Mouse (Mus musculus): ENCODE measurements around the gene Bub1b. TPM values are rescaled to one million over a fixed set of nuclear protein-coding genes. Genes with fewer than 3 reads are reported as not detected.

Bub1b gene
- total RNA-seq, 1 experiment from 2014 or later: 101 TPM

- ATAC-seq (replicated peaks in 1 of 2; ENCODE audit: insufficient read depth in 1 of 2, low FRiP score in 2 of 2, low TSS enrichment in 1 of 2, low read depth in 1 of 2, poor library complexity in 2 of 2, severe bottlenecking in 2 of 2): no peak
These were observed 79.8 kb downstream of the Bub1b start for GRCm38 (mm10) chr2:118677817-118678216.

DNA sequence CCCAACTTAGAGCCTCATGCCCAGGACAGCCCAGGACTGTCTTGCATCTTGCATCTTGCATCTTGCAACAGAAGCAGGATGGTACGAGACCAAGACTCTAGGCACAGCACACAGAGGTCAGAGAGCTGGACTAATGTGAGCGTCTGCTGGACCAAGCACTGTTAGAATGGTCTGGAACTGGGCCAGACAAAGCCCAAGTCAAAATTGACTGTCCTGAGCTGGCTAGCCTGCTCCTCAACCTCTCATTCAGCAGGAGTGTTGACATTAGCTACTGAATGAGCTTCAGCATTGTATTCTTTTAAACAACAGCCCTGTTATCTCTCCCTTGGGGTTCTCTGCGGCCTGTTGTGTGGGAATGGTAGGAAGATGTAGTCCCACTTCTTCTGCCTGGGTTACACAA is 81.6 kb downstream of the Bub1b start:
- ATAC-seq (replicated peaks in 1 of 2; ENCODE audit: insufficient read depth in 1 of 2, low FRiP score in 2 of 2, low TSS enrichment in 1 of 2, low read depth in 1 of 2, poor library complexity in 2 of 2, severe bottlenecking in 2 of 2): no peak

GRCm38 (mm10) chr2:118680926-118681325 is 82.9 kb downstream of the Bub1b start:
- no peak for ATAC-seq (replicated peaks in 1 of 2; ENCODE audit: insufficient read depth in 1 of 2, low FRiP score in 2 of 2, low TSS enrichment in 1 of 2, low read depth in 1 of 2, poor library complexity in 2 of 2, severe bottlenecking in 2 of 2)

GRCm38 (mm10) chr2:118682544-118683260 is 84.7 kb downstream of the Bub1b start:
- 0 out of 4 replicates have a peak, but pooled peaks of 1 of the 2 experiments have one; percentile 22 for ATAC-seq (replicated peaks in 1 of 2; ENCODE audit: insufficient read depth in 1 of 2, low FRiP score in 2 of 2, low TSS enrichment in 1 of 2, low read depth in 1 of 2, poor library complexity in 2 of 2, severe bottlenecking in 2 of 2)

- no peak for ATAC-seq (replicated peaks in 1 of 2; ENCODE audit: insufficient read depth in 1 of 2, low FRiP score in 2 of 2, low TSS enrichment in 1 of 2, low read depth in 1 of 2, poor library complexity in 2 of 2, severe bottlenecking in 2 of 2)
These were observed 87.1 kb downstream of the Bub1b start for GRCm38 (mm10) chr2:118685088-118685487.

DNA sequence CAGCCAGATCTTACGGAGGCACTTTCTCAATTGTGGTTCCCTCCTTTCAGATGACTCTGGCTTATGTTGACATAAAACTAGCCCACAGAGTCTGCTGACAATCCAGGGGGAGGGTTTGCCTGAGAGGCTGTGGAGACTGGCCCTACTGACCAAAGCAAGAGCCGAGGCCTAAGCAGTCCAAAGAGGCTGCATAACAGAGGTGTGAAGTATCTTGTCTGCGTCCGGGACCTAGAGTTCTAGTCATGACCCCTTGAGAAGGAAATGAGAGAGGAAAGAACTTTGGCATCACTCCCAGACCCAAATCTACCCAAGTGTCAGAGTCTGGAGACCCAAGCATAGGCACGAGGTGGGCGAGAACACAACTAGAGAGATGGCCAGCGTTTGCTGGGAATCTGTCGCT is 88.7 kb downstream of the Bub1b start:
- no peak for ATAC-seq (replicated peaks in 1 of 2; ENCODE audit: insufficient read depth in 1 of 2, low FRiP score in 2 of 2, low TSS enrichment in 1 of 2, low read depth in 1 of 2, poor library complexity in 2 of 2, severe bottlenecking in 2 of 2)

DNA sequence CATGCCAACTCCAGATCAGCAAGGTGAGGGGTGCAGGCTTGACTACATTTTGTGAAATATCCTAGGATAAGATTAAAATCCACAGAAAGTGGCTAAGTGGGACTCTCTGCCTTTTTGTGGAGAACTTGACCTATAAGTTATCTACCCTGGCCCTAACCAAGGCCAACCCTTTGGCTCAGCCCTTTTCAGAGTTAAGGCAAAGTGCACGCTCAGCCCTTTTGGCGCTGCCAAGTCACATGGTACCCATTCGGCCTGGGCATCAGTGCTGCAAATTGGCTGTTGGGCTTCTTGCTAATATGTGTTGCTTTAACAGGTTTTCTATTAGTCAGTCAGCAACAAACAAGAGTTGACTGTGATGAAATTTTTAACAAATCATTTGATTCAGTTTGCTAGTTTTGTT is 89.8 kb downstream of the Bub1b start:
- no peak for ATAC-seq (replicated peaks in 1 of 2; ENCODE audit: insufficient read depth in 1 of 2, low FRiP score in 2 of 2, low TSS enrichment in 1 of 2, low read depth in 1 of 2, poor library complexity in 2 of 2, severe bottlenecking in 2 of 2)

DNA sequence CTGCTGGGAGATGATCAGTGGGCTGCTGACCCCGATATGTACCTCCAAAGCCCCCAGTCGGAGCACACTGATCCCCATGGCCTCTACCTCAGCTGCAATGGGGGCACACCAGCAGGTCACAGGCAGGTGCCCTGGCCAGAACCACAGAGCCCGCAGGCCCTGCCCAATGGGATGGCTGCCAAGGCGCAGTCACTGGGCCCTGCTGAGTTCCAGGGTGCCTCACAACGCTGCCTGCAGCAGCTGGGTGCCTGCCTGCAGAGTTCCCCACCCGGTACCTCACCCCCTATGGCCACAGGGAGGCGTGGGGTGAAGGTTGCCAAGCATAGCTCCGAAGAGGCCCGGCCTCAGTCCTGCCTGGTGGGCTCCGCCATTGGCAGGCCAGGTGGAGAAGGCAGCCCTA is 91.9 kb downstream of the Bub1b start:
- no peak for ATAC-seq (replicated peaks in 1 of 2; ENCODE audit: insufficient read depth in 1 of 2, low FRiP score in 2 of 2, low TSS enrichment in 1 of 2, low read depth in 1 of 2, poor library complexity in 2 of 2, severe bottlenecking in 2 of 2)

Other genes with a start within 250 kb of the Bub1b start
- gene Gpr176, start 224.8 kb upstream of the Bub1b start, total RNA-seq (2017): not detected in 2 replicates
- gene Eif2ak4, start 209.6 kb upstream of the Bub1b start, total RNA-seq (2017): 23.0 and 23.5 TPM in 2 replicates
- gene Srp14, start 118.5 kb upstream of the Bub1b start, total RNA-seq (2017): 206 and 209 TPM in 2 replicates
- 1.9 and 2.6 TPM in 2 replicates for gene Bmf, start 48.5 kb upstream of the Bub1b start, total RNA-seq (2017)
- gene Pak6, start 65.1 kb downstream of the Bub1b start, total RNA-seq (2017): 0.94 TPM in 1 of 2 replicates, not detected in the other
- 1.9 and 2.3 TPM in 2 replicates for gene Ankrd63, start 105.8 kb downstream of the Bub1b start, total RNA-seq (2017)
- gene Plcb2, start 130.2 kb downstream of the Bub1b start, total RNA-seq (2017): 67.8 and 118 TPM in 2 replicates
- gene Inafm2, start 147.5 kb downstream of the Bub1b start, total RNA-seq (2017): 17.7 and 23.0 TPM in 2 replicates
- 2.1 and 2.8 TPM in 2 replicates for gene Ccdc9b, start 164.4 kb downstream of the Bub1b start, total RNA-seq (2017)
- not detected in 2 replicates for gene Phgr1, start 174.6 kb downstream of the Bub1b start, total RNA-seq (2017)
- not detected in 2 replicates for gene Disp2, start 181.5 kb downstream of the Bub1b start, total RNA-seq (2017)
- gene Knstrn, start 215.8 kb downstream of the Bub1b start, total RNA-seq (2017): 97.9 and 151 TPM in 2 replicates